Mouse (Mus musculus) hindbrain, embryonic 10.5 days (tissue): ENCODE data around the gene Scai. TPM values are rescaled to one million over a fixed set of nuclear protein-coding genes. Genes with fewer than 3 reads are reported as not detected.
A peak's percentile ranks its signal among the peaks of the same experiment; 100 is the strongest.
"Not testable (repeated sequence)": the region's sequence is repeated elsewhere in the genome, so short reads cannot be mapped to it uniquely, and the experiment has no call there.

Experiments
- DNase-seq: peaks from one replicate; pipeline ENCODE4 v3.0.0-alpha.2; 2017; ENCODE audit warnings: low spot score
- H3K27ac ChIP-seq: fragments of 300-500 bp; sonication (generic); 2 replicates; pipeline ENCODE4 v1.5.1; 2016; ENCODE audit warnings: mild to moderate bottlenecking, moderate library complexity
- H3K27me3 ChIP-seq: fragments of 300-500 bp; sonication (generic); 2 replicates; pipeline ENCODE4 v1.6.1; 2016; ENCODE audit warnings: mild to moderate bottlenecking; ENCODE audit not compliant: poor library complexity, insufficient read depth, severe bottlenecking
- H3K36me3 ChIP-seq: fragments of 300-500 bp; sonication (generic); 2 replicates; pipeline ENCODE4 v1.6.1; 2016; ENCODE audit warnings: mild to moderate bottlenecking, moderate library complexity
- H3K4me1 ChIP-seq: fragments of 300-500 bp; sonication (generic); replicated peaks from 2 replicates; pipeline ENCODE4 v1.6.1; 2016; ENCODE audit warnings: mild to moderate bottlenecking
- H3K4me3 ChIP-seq: fragments of 300-500 bp; sonication (generic); 2 replicates; pipeline ENCODE4 v1.5.1; 2016; ENCODE audit warnings: mild to moderate bottlenecking, moderate library complexity
- H3K9me3 ChIP-seq: fragments of 300-500 bp; sonication (generic); 2 replicates; pipeline ENCODE4 v1.6.1; 2016; ENCODE audit warnings: mild to moderate bottlenecking, moderate library complexity
- WGBS: fragments of 180-500 bp; shearing (Covaris S2); methylation state at CpG from one replicate; pipeline ENCODE4 v1.1.7; 2016; 5-methylcytosine and 5-hydroxymethylcytosine counted together
- polyA plus RNA-seq: library from polyadenylated mRNA; unstranded; fragments of >200 nt; fragmentation: Nextera tagmentation; extraction: Ambion mirVana; gene quantifications from 2 replicates; pipeline ENCODE4 v1.2.1, GENCODE M21; 2016

Gene Scai
- polyA plus RNA-seq, result 8.9 and 11.0 TPM in 2 replicates

DNA sequence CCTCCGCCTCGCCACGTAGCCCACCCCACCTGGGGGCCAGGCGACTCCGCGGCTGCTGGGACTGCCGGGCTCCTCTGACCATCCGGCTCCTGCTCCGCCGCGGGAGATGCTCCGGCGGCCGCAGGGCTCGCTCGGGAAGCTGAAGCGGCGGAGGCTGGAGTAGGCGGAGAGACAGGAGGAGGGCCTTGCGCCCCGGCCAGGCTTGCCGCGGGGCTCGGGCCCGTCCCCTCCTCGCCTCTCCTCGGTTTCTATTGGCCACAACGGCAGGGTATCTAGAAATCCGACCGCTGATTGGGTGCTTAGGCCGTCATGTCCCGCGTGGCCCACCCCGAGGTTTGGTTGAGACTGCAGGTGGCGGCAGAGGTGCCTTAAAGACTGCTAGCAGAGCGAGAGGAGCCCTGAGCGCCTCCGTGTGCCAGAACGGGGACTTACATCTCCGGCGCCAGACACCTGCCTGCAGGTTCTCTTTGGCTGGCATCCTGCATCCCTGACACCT lies at the start of gene Scai:
Scai (minus strand) TSS at position 174 of the 496 bp plus-strand sequence.
- peak within 1 kb of the TSS; percentile 91 for H3K4me3 ChIP-seq
- H3K27ac ChIP-seq, result peak within 1 kb of the TSS; percentile 97
- under 1% methylated on average over 41 of the region's 41 CpGs for WGBS
- H3K27me3 ChIP-seq, result no peaks in the 10 kb centered on the region
- peaks cover 17% of the 10 kb centered on the region for H3K4me1 ChIP-seq
- DNase-seq, result peak; percentile 98
- no peaks in the 10 kb centered on the region for H3K9me3 ChIP-seq
- peaks cover 20% of the 10 kb centered on the region; the same call in 1 of the 2 replicates for H3K36me3 ChIP-seq

GRCm38 (mm10) chr2:39226731-39227130 lies 36.2 kb upstream of the Scai start:
- Histone ChIP-seq H3K9me3 (no peaks in the 10 kb centered on the region), H3K27me3 (no peaks in the 10 kb centered on the region), H3K27ac (peak overlapping the region; percentile 93), H3K36me3 (no peaks in the 10 kb centered on the region), H3K4me3 (peak overlapping the region; percentile 74), H3K4me1 (peaks cover 17% of the 10 kb centered on the region)
- no peak for DNase-seq
- WGBS, result 28% methylated on average over 3 of the region's 3 CpGs

GRCm38 (mm10) chr2:39226019-39226640 lies 35.6 kb upstream of the Scai start, which contains the start of gene Ppp6c:
Ppp6c (minus strand) TSS chr2:39226451.
- Histone ChIP-seq H3K4me1 (peaks cover 17% of the 10 kb centered on the region), H3K27me3 (no peaks in the 10 kb centered on the region), H3K9me3 (no peaks in the 10 kb centered on the region), H3K4me3 (peak within 1 kb of the TSS; percentile 74), H3K36me3 (no peaks in the 10 kb centered on the region), H3K27ac (peak within 1 kb of the TSS; percentile 93)
- under 1% methylated on average over 56 of the region's 56 CpGs for WGBS
- DNase-seq, result peak; percentile 95

DNA sequence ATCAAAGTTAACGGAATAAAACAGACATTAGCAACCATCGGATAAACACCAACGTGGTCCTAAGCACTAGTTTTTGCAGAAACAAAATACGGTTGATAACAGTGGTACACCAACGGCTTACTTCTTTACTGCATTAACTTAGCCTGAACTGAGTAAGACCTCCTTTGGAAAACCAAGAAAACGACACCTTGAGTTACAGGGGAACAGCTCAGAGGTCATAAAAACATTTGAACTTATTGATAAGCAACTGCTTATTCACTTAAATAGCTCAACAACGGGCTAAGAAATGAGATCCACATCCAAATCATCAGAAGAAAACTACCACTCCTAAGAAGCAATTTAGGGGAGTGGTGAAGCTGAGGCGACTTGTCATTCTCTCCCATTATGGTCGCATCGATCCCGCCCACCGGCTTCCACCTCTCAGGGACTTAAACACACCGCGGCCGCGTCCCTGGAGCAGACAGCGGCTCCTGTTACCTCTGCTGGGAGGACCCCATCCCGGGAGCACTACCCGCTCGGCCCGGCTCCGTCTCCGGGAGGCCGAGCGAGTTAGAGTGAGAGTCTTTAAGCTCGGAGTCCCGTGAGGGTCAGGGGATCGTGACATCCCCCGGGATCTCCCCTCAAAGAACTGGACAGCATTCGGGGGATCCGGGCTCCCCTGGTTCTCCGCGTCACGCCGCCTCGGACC lies 34.9 kb upstream of the Scai start:
- H3K4me1 ChIP-seq, result peaks cover 17% of the 10 kb centered on the region
- not testable (repeated sequence) for H3K36me3 ChIP-seq, H3K27me3 ChIP-seq, H3K9me3 ChIP-seq
- DNase-seq, result peak; percentile 21
- H3K4me3 ChIP-seq, result peak overlapping the region; percentile 74
- H3K27ac ChIP-seq, result peak overlapping the region; percentile 93
- WGBS, result 4% methylated on average over 36 of the region's 36 CpGs

DNA sequence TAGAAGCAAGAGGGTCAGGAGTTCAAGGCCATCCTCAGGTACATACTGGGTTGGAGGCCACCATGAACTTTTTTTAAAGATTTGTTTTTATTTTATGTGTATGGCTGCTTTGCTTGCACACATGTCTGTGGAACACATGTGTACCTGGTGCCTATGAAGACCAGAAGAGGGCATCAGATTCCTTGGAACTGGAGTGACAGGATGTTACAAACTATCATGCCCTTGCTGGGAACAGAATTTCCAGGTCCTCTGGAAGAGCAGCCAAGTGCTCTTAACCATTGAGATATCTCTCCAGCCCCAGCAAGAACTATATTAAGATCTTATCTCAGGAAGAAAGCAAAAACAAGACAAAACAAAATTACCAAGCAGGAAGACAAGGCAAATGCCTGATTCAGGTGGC lies 34.1 kb upstream of the Scai start:
- Histone ChIP-seq H3K4me1 (peaks cover 17% of the 10 kb centered on the region), H3K27me3 (no peaks in the 10 kb centered on the region), H3K27ac (no peak overlapping the region), H3K36me3 (no peaks in the 10 kb centered on the region), H3K9me3 (no peaks in the 10 kb centered on the region), H3K4me3 (peak overlapping the region; percentile 74)
- DNase-seq, result no peak

GRCm38 (mm10) chr2:39220010-39220409 lies 29.5 kb upstream of the Scai start:
- Histone ChIP-seq H3K4me1 (peaks cover 10% of the 10 kb centered on the region), H3K27ac (no peak overlapping the region), H3K36me3 (no peaks in the 10 kb centered on the region), H3K27me3 (no peaks in the 10 kb centered on the region), H3K9me3 (no peaks in the 10 kb centered on the region), H3K4me3 (no peak overlapping the region)
- no peak for DNase-seq
- 98% methylated on average over 6 of the region's 6 CpGs for WGBS

GRCm38 (mm10) chr2:39219034-39219433 lies 28.5 kb upstream of the Scai start:
- DNase-seq, result no peak
- no peaks in the 10 kb centered on the region for H3K27me3 ChIP-seq
- no peak overlapping the region for H3K27ac ChIP-seq
- H3K4me1 ChIP-seq, result peaks cover under 1% of the 10 kb centered on the region; the same call in 1 of the 2 replicates
- no peak overlapping the region for H3K4me3 ChIP-seq
- no peaks in the 10 kb centered on the region for H3K36me3 ChIP-seq
- WGBS, result 93% methylated on average over 3 of the region's 3 CpGs
- no peaks in the 10 kb centered on the region for H3K9me3 ChIP-seq

GRCm38 (mm10) chr2:39217150-39217549 lies 26.6 kb upstream of the Scai start:
- Histone ChIP-seq H3K36me3 (no peaks in the 10 kb centered on the region), H3K4me1 (no peaks in the 10 kb centered on the region), H3K27ac (no peak overlapping the region), H3K9me3 (no peaks in the 10 kb centered on the region), H3K27me3 (no peaks in the 10 kb centered on the region), H3K4me3 (no peak overlapping the region)
- no peak for DNase-seq
- 89% methylated on average over 4 of the region's 4 CpGs for WGBS

GRCm38 (mm10) chr2:39210738-39211137 lies 20.2 kb upstream of the Scai start:
- no peaks in the 10 kb centered on the region for H3K4me1 ChIP-seq
- H3K27ac ChIP-seq, result no peak overlapping the region
- no peak for DNase-seq
- H3K9me3 ChIP-seq, result no peaks in the 10 kb centered on the region
- WGBS, result 95% methylated on average over 4 of the region's 4 CpGs
- no peaks in the 10 kb centered on the region for H3K27me3 ChIP-seq
- peaks cover 28% of the 10 kb centered on the region for H3K36me3 ChIP-seq
- no peak overlapping the region for H3K4me3 ChIP-seq

DNA sequence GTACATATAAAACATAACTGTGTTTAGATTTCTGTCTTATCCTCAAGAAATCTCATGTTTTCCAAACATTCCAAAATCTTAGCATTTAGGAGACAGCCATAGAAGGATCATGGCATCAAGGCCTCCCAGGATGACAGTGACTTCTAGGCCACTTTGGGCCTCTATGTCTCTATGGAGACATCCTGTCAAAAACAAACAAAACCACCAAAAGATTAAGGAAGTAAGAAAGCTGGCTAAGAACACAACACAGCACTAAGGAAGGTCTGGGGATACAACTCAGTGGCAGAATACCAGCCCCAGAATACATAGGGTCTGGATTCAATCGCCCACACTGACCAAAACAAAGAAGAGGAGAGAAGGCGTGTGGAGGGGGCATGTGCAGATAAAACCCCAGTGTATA lies 12.8 kb upstream of the Scai start:
- WGBS, result 91% methylated on average over 2 of the region's 2 CpGs
- Histone ChIP-seq H3K36me3 (peaks cover 72% of the 10 kb centered on the region), H3K4me3 (no peak overlapping the region), H3K27ac (no peak overlapping the region), H3K4me1 (no peaks in the 10 kb centered on the region), H3K27me3 (no peaks in the 10 kb centered on the region), H3K9me3 (no peaks in the 10 kb centered on the region)
- DNase-seq, result no peak

GRCm38 (mm10) chr2:39194809-39195208 lies 4.3 kb upstream of the Scai start:
- no peak for DNase-seq
- Histone ChIP-seq H3K36me3 (peaks cover 27% of the 10 kb centered on the region), H3K4me1 (peaks cover 3% of the 10 kb centered on the region; the same call in 1 of the 2 replicates), H3K27ac (no peak overlapping the region), H3K4me3 (no peak overlapping the region), H3K9me3 (no peaks in the 10 kb centered on the region), H3K27me3 (no peaks in the 10 kb centered on the region)
- 95% methylated on average over 2 of the region's 2 CpGs for WGBS

GRCm38 (mm10) chr2:39189961-39190560 lies 473 bp downstream of the Scai start:
- Histone ChIP-seq H3K27ac (peak overlapping the region; percentile 97), H3K27me3 (no peaks in the 10 kb centered on the region), H3K36me3 (peaks cover 23% of the 10 kb centered on the region; the same call in 1 of the 2 replicates), H3K4me3 (peak overlapping the region; percentile 91), H3K9me3 (no peaks in the 10 kb centered on the region), H3K4me1 (peaks cover 17% of the 10 kb centered on the region)
- no peak for DNase-seq
- WGBS, result under 1% methylated on average over 39 of the region's 39 CpGs

GRCm38 (mm10) chr2:39185942-39186341 lies 4.6 kb downstream of the Scai start:
- Histone ChIP-seq H3K27ac (no peak overlapping the region), H3K9me3 (no peaks in the 10 kb centered on the region), H3K36me3 (peaks cover 53% of the 10 kb centered on the region), H3K27me3 (no peaks in the 10 kb centered on the region), H3K4me3 (no peak overlapping the region), H3K4me1 (peaks cover 16% of the 10 kb centered on the region)
- WGBS, result 73% methylated on average over 3 of the region's 3 CpGs
- no peak for DNase-seq
